Mouse (Mus musculus) midbrain, embryonic 13.5 days (tissue): ENCODE results near the gene Hs1bp3. TPM values are rescaled to one million over a fixed set of nuclear protein-coding genes. Genes with fewer than 3 reads are reported as not detected.

Source experiments
- ATAC-seq: fragments of 200-750 bp; cut with Nextera tagmentation; 2 replicates; pipeline ENCODE4 v1.8.0; 2017; ENCODE audit warnings: mild to moderate bottlenecking, moderate TSS enrichment, moderate library complexity
- H3K27ac ChIP-seq: fragments of 300-500 bp; sonication (generic); 2 replicates; pipeline ENCODE4 v1.5.1; 2015; ENCODE audit warnings: inconsistent platforms, mild to moderate bottlenecking, moderate library complexity
- H3K27me3 ChIP-seq: fragments of 300-500 bp; sonication (generic); 2 replicates; pipeline ENCODE4 v1.6.1; 2015; ENCODE audit warnings: mild to moderate bottlenecking, inconsistent platforms
- H3K36me3 ChIP-seq: fragments of 300-500 bp; sonication (generic); 2 replicates; pipeline ENCODE4 v1.6.1; 2015; ENCODE audit warnings: mild to moderate bottlenecking, inconsistent platforms
- H3K4me1 ChIP-seq: fragments of 300-500 bp; sonication (generic); replicated peaks from 2 replicates; pipeline ENCODE4 v1.6.1; 2015; ENCODE audit warnings: inconsistent platforms
- H3K4me2 ChIP-seq: fragments of 300-500 bp; sonication (generic); replicated peaks from 2 replicates; pipeline ENCODE4 v1.6.1; 2015; ENCODE audit warnings: moderate library complexity, mild to moderate bottlenecking, inconsistent platforms
- H3K4me3 ChIP-seq: fragments of 300-500 bp; sonication (generic); replicated peaks from 2 replicates; pipeline ENCODE4 v1.5.1; 2015; ENCODE audit warnings: mild to moderate bottlenecking, inconsistent platforms
- H3K9ac ChIP-seq: fragments of 300-500 bp; sonication (generic); replicated peaks from 2 replicates; pipeline ENCODE4 v1.6.1; 2015; ENCODE audit warnings: mild to moderate bottlenecking, inconsistent platforms
- H3K9me3 ChIP-seq: fragments of 300-500 bp; sonication (generic); 2 replicates; pipeline ENCODE4 v1.6.1; 2016; ENCODE audit warnings: mild to moderate bottlenecking, inconsistent platforms
- WGBS: fragments of 180-500 bp; shearing (Covaris S2); methylation state at CpG from one replicate; pipeline ENCODE4 v1.1.7; 2015; 5-methylcytosine and 5-hydroxymethylcytosine counted together
- polyA plus RNA-seq: library from polyadenylated mRNA; unstranded; fragments of >200 nt; fragmentation: Nextera tagmentation; extraction: Ambion mirVana; gene quantifications from 2 replicates; pipeline ENCODE4 v1.2.1, GENCODE M21; 2015

The Hs1bp3 gene
- polyA plus RNA-seq, 1 experiment from 2014 or later: 9.0 TPM

GRCm38 (mm10) chr12:8326825-8327674 lies 13.8 kb downstream of the Hs1bp3 start:
- Histone ChIP-seq H3K4me3 (no peak overlapping the region), H3K27ac (peak overlapping the region; percentile 75), H3K9ac (peak overlapping the region; percentile 64), H3K4me2 (no peak overlapping the region), H3K27me3 (no peaks in the 10 kb centered on the region), H3K4me1 (peaks cover 20% of the 10 kb centered on the region), H3K36me3 (peaks cover 14% of the 10 kb centered on the region), H3K9me3 (no peaks in the 10 kb centered on the region)
- WGBS: 19% methylated on average over 17 of the region's 17 CpGs
- ATAC-seq: peak; percentile 93

- Histone ChIP-seq H3K27ac (peak overlapping the region; percentile 75), H3K4me2 (no peak overlapping the region), H3K9ac (peak overlapping the region; percentile 64), H3K4me1 (peaks cover 24% of the 10 kb centered on the region), H3K9me3 (no peaks in the 10 kb centered on the region), H3K36me3 (peaks cover 14% of the 10 kb centered on the region), H3K27me3 (no peaks in the 10 kb centered on the region), H3K4me3 (no peak overlapping the region)
- no peak for ATAC-seq
- 54% methylated on average over 1 of the region's 1 CpGs for WGBS
These were observed 14.4 kb downstream of the Hs1bp3 start for GRCm38 (mm10) chr12:8327675-8328053.

GRCm38 (mm10) chr12:8329236-8329635 lies 16.0 kb downstream of the Hs1bp3 start:
- peaks cover 10% of the 10 kb centered on the region for H3K36me3 ChIP-seq
- H3K9me3 ChIP-seq: no peaks in the 10 kb centered on the region

GRCm38 (mm10) chr12:8331489-8332173 lies 18.4 kb downstream of the Hs1bp3 start:
- no peak overlapping the region for H3K4me2 ChIP-seq
- no peaks in the 10 kb centered on the region for H3K9me3 ChIP-seq
- H3K4me1 ChIP-seq: peaks cover 22% of the 10 kb centered on the region
- H3K27ac ChIP-seq: peak overlapping the region; percentile 27; the same call in 1 of the 2 replicates
- peaks cover 11% of the 10 kb centered on the region; the same call in 1 of the 2 replicates for H3K36me3 ChIP-seq
- H3K27me3 ChIP-seq: no peaks in the 10 kb centered on the region
- WGBS: 70% methylated on average over 14 of the region's 14 CpGs
- no peak for ATAC-seq
- H3K4me3 ChIP-seq: no peak overlapping the region
- peak overlapping the region; percentile 43 for H3K9ac ChIP-seq

More at GRCm38 (mm10) chr12:8329236-8329635, 16.0 kb downstream of the Hs1bp3 start:
- ATAC-seq: no peak
- Histone ChIP-seq H3K27me3 (no peaks in the 10 kb centered on the region), H3K4me1 (peaks cover 24% of the 10 kb centered on the region), H3K9ac (no peak overlapping the region), H3K27ac (no peak overlapping the region), H3K4me3 (no peak overlapping the region), H3K4me2 (no peak overlapping the region)
- 93% methylated on average over 7 of the region's 7 CpGs for WGBS

DNA sequence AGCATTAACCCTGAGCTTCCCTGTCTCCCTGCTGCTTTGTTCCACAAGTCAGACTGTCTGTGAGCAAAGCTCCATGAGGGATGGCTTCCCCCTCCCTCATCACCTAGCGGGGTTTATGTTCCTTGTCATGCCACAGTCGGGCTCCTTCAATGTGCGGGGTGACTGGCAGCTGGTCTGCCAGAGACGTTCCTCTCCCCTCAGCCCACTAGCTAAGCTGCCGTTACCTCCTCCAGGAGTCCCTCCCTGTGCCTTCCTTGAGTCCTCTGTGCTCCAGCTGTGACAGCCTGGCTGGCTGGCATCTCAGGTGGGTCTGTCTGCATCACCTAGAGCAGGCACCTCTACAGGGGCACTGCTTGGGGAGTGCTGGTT lies 18.9 kb downstream of the Hs1bp3 start:
- Histone ChIP-seq H3K4me1 (peaks cover 20% of the 10 kb centered on the region), H3K9me3 (no peaks in the 10 kb centered on the region), H3K27ac (peak overlapping the region; percentile 27; the same call in 1 of the 2 replicates), H3K27me3 (no peaks in the 10 kb centered on the region), H3K4me2 (no peak overlapping the region), H3K9ac (peak overlapping the region; percentile 43; the same call in 1 of the 2 replicates), H3K36me3 (peaks cover 16% of the 10 kb centered on the region), H3K4me3 (no peak overlapping the region)
- ATAC-seq: no peak
- 56% methylated on average over 5 of the region's 5 CpGs for WGBS

- H3K27ac ChIP-seq: no peak overlapping the region
- no peak overlapping the region for H3K9ac ChIP-seq
- H3K9me3 ChIP-seq: no peaks in the 10 kb centered on the region
- no peak overlapping the region for H3K4me2 ChIP-seq
- WGBS: 92% methylated on average over 8 of the region's 8 CpGs
- H3K4me3 ChIP-seq: no peak overlapping the region
- no peaks in the 10 kb centered on the region for H3K27me3 ChIP-seq
- no peak for ATAC-seq
- peaks cover 18% of the 10 kb centered on the region for H3K4me1 ChIP-seq
- peaks cover 21% of the 10 kb centered on the region for H3K36me3 ChIP-seq
These were observed 20.4 kb downstream of the Hs1bp3 start for GRCm38 (mm10) chr12:8333617-8334016.

DNA sequence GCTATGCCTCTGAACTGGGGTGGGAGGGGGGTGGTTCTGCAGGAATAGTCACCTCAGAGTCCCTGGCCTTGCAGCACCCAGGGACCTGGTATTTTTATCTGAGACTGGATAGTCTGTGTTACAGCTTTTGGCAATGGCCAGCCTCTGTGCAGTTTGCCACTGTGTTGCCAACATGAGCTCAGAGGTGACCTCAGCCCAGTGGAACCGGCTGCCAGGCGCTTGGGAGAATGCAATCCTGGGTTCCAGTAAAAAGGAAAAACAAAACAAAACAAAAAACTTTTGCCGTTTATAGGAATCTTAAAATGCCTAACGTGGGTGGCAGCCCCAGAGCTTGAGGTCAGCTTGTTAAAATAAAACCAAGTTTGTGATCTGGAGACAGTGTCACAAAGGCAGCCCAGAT lies 21.0 kb downstream of the Hs1bp3 start:
- H3K27me3 ChIP-seq: no peaks in the 10 kb centered on the region
- no peak overlapping the region for H3K9ac ChIP-seq
- ATAC-seq: no peak
- peaks cover 25% of the 10 kb centered on the region for H3K4me1 ChIP-seq
- WGBS: 96% methylated on average over 4 of the region's 4 CpGs
- H3K9me3 ChIP-seq: no peaks in the 10 kb centered on the region
- H3K4me2 ChIP-seq: no peak overlapping the region
- no peak overlapping the region for H3K27ac ChIP-seq
- H3K36me3 ChIP-seq: peaks cover 21% of the 10 kb centered on the region
- no peak overlapping the region for H3K4me3 ChIP-seq

DNA sequence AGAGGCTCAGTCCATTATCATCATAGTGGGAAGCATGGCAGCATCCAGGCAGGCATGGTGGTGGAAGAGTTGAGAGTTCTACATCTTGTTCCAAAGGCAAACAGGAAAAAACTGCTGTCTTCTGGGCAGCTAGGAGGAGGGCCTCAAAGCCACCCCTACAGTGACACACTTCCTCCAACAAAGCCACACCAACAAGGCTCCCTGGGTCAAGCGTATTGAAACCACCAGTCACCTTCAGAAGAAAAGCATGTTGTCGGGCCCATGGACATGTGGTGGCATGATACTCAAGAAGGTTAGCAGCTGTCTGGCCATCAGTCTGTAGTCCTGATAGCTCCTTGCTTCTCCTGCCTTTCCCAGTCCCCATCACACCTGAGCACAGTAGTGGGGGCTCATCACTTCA lies 22.3 kb downstream of the Hs1bp3 start:
- Histone ChIP-seq H3K9ac (no peak overlapping the region), H3K4me3 (no peak overlapping the region), H3K4me1 (peaks cover 36% of the 10 kb centered on the region), H3K27ac (no peak overlapping the region), H3K36me3 (peaks cover 21% of the 10 kb centered on the region), H3K4me2 (no peak overlapping the region), H3K9me3 (no peaks in the 10 kb centered on the region), H3K27me3 (no peaks in the 10 kb centered on the region)
- WGBS: 96% methylated on average over 2 of the region's 2 CpGs
- ATAC-seq: no peak

GRCm38 (mm10) chr12:8336601-8337285 lies 23.5 kb downstream of the Hs1bp3 start:
- Histone ChIP-seq H3K27me3 (no peaks in the 10 kb centered on the region), H3K4me1 (peaks cover 32% of the 10 kb centered on the region), H3K4me3 (no peak overlapping the region), H3K4me2 (no peak overlapping the region), H3K27ac (no peak overlapping the region), H3K9ac (no peak overlapping the region), H3K36me3 (peaks cover 21% of the 10 kb centered on the region), H3K9me3 (no peaks in the 10 kb centered on the region)
- ATAC-seq: no peak
- 83% methylated on average over 10 of the region's 10 CpGs for WGBS

GRCm38 (mm10) chr12:8337286-8338060 lies 24.2 kb downstream of the Hs1bp3 start:
- peaks cover 28% of the 10 kb centered on the region for H3K36me3 ChIP-seq
- H3K4me2 ChIP-seq: no peak overlapping the region
- peaks cover 25% of the 10 kb centered on the region for H3K4me1 ChIP-seq
- H3K9ac ChIP-seq: no peak overlapping the region
- H3K27ac ChIP-seq: no peak overlapping the region
- no peaks in the 10 kb centered on the region for H3K9me3 ChIP-seq
- H3K27me3 ChIP-seq: no peaks in the 10 kb centered on the region
- H3K4me3 ChIP-seq: no peak overlapping the region
- no peak for ATAC-seq
- WGBS: 78% methylated on average over 12 of the region's 12 CpGs

- H3K27ac ChIP-seq: no peak overlapping the region
- H3K4me3 ChIP-seq: no peak overlapping the region
- H3K4me1 ChIP-seq: peaks cover 25% of the 10 kb centered on the region
- no peaks in the 10 kb centered on the region for H3K9me3 ChIP-seq
- 61% methylated on average over 4 of the region's 4 CpGs for WGBS
- H3K36me3 ChIP-seq: peaks cover 35% of the 10 kb centered on the region
- no peaks in the 10 kb centered on the region for H3K27me3 ChIP-seq
- no peak overlapping the region; the same call in 1 of the 2 replicates for H3K9ac ChIP-seq
- no peak overlapping the region for H3K4me2 ChIP-seq
- ATAC-seq: no peak
These were observed 25.3 kb downstream of the Hs1bp3 start for GRCm38 (mm10) chr12:8338491-8338890.
